Mouse (Mus musculus) lung, adult 2 months (tissue): ENCODE data around the gene Phf21a.

Source experiments
- CTCF ChIP-seq: fragments of 200-500 bp; IDR thresholded peaks from 2 replicates; pipeline ENCODE4 v1.5.1; 2011; ENCODE audit warnings: mild to moderate bottlenecking, low read length, control low read depth; ENCODE audit not compliant: insufficient read depth
- POLR2A ChIP-seq: fragments of 200-500 bp; IDR thresholded peaks from 2 replicates; pipeline ENCODE4 v1.6.1; 2011; ENCODE audit warnings: low read depth, mild to moderate bottlenecking, control low read depth, low read length, borderline replicate concordance; ENCODE audit errors: extremely low read depth

DNA sequence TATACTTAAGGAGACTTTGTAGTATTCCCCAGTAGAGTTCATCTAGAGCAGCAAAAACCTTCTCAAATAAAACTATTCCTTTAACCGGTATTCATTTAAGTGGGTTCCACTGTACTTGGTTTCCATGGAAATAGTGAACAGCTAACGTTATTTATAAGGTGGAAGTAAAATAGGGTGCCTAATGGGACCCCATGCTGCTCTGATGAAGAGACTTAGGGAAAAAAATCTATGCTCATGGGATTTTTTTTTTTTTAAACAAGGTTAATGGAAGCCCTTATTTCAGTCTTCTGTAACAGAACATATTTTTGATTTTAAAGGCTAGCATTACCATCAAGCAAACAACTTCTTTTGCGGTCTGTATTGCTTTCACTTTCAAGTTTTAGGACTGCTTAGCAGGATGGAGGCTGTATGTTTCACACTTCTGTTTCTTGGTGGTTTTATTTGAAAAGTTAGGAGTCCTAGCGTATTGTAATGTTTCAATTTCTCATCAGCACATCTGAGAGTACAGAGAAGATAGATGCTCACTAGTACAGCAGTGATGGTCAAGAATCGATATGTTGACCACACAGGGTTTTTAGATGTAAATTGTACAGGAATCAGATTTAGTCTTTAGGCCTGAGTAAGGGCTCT lies 112.2 kb downstream of the Phf21a start:
- no peak for TF ChIP-seq POLR2A
- TF ChIP-seq CTCF: no peak
